Mouse (Mus musculus) kidney, adult 8-10 months (tissue): ENCODE data around the gene Cnbd2.

Source experiments
- DNase-seq, 2 experiments: peaks; one replicate each; pipeline ENCODE4 v3.0.0; 2022

The Cnbd2 gene

DNA sequence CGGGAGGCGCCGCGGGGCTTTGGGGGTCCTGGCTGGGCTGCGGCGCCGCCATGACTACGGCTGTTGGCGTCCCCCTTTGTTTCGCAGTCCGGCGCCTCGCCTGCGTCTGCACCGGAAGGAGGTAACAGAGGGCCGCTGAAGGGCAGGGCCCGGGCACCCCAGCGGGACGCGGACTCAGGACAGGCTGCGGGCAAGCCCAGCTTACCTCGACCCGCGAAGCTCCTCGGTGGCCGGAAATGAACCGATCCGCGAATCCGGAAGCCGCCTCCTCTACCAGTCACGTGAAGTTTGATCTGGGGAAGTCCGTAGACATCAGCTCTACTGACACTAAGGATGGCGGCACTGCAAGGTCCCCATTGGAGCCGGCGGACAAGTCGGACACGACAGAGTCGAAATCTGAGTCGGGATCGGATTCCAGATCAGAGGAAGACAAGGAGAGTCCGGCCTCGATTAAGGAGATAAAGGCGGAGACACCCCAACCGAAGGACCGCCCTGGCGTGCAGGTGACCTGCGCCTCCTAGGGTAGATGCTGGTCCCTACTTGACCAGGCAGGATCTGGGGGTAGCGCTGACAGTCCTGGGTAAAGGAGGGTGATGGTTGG is at the start of gene Cnbd2, which contains the start of gene Scand1:
Cnbd2 (plus strand) TSS at position 3 of the 601 bp plus-strand sequence.
Scand1 (minus strand) TSS at position 408 of the 601 bp plus-strand sequence.
- peak; percentile 83 to 88 for DNase-seq

DNA sequence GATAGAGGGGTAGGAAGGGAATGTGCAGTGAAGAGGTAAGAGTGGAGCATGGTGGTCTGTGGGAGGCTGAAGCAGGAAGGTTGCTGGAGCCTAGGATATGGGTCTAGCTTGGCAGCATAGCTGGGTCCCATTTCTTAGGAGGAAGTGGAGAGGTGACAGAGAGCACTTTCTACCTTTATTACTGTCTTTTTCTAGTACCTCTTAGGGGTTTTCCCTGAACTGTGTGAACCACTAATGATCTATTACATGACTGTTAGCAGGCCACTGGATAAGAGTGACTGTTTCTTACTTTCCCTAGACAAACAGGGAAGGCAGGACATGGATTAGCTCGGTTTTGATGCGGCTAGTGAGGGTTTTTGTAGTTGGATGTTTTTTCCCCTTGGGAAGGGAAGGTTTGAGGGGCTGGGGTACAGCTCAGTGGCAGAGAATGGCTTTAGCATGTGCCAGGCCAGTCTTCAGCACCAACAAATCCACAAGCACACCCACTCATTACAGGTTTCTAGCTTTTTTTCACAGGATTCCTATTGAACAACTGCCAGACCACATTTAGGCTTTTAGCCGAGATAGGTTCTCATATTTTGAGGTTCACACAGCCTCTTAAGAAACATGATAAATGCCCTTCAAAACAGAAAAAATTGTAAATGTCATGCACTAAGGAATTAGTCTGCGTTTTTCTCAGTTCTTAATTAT is 48.8 kb upstream of the Cnbd2 start:
- no peak for DNase-seq

DNA sequence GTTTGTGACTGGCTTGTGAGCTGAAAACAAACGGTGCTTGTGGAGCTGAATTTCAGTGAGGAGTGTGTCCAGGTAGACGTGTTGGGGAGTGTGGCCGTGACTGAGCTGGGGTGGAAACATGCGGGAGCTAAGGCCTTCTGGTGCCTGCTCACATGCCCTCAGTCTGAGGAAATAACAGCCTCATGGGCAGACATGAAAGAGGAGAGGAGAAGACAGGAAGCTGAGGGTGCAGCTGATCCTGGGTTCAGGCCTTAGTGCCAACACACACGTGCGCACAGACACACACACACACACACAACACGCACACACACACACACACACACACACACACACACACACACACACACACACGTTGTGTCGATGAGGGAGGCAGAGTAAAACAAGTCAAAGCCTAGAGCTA is 44.5 kb upstream of the Cnbd2 start:
- no peak for DNase-seq

DNA sequence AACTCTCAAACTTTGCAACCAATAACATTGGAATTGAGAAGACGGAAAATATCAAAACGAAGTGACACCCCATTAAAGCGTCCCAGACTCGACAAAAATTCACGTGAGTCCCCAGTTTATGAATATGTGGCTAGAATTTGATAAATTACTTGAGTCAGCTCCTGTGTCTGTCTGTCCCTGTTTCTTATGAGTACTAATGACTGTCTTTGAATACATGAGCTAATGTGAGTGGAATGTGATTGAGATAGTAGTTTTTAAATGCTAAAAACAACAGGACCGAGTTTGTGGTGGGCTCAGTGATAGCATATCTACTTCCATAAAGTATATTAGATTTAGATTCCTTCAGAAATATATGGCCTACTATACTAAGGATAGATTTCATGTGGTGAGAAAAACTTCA is 39.5 kb upstream of the Cnbd2 start:
- no peak for DNase-seq

DNA sequence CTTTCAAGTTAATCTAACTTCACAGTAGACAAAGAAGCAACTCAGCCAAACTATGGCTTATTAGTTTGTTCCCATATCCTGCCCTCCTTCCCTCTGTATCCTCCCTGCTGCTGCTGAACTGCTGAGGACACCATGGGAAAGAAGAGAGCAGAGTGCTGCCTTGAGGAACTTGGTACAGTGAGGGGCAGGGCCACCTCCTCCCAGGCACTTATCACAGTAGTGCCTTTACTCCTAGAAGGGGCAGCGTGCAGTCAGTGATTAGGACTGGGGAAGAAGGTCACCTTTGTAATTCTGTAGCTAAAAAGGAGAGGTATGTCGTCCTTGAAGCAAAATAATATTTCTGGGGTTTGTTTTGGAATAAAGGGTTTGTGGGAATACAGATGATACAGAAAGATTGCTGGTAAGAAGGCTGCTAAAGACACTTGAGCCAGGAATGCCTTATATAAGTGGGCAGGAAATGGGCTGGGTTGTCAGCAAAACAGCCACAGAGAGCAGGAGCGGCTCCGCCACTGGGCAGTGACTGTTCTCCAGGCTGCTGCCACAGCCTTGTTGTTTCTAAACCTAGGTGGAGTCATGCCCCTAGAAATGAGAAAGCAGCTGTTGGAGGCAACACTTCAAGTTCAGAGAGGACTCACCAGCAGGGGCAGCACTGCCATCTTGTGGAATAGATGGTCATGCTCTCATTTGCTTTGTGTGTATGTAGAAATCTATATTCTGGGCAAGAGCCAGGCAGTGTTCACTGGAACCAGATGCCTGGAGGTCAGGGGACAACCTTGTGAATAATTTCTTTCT is 33.7 kb upstream of the Cnbd2 start:
- DNase-seq = peak; percentile 90 to 91

DNA sequence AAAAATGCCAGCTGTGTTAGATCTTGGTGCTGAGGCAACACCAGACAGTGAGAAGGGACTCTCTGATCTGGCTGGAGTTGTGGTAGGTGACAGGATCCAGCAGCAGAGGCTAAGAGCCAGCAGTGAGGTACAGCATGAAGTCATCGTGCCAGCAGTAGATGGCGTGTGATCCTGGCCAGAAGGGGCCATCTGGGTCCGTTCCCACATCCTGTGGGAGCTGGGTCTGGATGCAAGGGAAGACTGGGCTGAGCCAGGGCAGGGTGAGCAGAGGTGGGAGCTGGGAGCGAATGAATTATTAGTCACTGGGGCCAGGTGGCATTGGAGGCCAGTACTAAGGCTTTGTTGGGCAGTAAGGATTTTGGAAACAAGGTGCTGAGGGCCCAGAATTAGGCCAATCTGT is 30.9 kb upstream of the Cnbd2 start:
- DNase-seq = no peak

DNA sequence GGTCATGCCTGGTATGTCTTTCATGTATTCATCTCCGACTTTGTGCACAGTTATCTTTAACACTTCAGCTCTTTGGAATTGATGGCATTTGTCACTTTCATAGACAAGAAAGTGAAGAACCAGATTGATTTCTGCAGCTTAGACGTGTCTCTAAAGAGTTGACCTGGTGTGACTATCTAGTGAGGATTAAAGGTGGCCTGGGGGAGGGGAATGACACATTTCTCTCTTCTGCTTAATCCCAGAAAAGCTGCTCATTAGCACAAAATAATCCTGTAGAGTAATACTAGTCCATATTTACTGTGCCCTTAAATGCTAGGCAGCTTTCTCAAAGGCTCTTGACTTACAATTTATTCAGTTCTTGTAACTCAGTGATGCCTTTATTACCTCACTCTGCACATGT is 26.9 kb upstream of the Cnbd2 start:
- DNase-seq = no peak

DNA sequence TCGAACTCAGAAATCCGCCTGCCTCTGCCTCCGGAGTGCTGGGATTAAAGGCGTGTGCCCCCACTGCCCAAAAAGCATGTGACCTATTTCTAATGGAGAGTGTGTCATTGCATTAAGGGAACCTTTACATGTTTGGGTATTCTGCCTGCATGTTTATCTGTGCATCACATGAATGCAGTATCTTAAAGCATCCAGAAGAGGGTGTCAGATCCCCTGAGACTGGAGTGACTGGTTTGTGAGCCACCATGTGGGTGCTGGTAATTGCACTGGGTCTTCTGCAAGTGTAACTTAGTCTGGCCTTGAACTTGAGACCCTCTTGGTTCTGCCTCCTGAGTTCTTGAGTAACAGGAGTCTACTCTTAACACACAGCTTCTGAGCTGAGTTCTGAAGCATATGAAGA is 25.4 kb upstream of the Cnbd2 start:
- no peak for DNase-seq

DNA sequence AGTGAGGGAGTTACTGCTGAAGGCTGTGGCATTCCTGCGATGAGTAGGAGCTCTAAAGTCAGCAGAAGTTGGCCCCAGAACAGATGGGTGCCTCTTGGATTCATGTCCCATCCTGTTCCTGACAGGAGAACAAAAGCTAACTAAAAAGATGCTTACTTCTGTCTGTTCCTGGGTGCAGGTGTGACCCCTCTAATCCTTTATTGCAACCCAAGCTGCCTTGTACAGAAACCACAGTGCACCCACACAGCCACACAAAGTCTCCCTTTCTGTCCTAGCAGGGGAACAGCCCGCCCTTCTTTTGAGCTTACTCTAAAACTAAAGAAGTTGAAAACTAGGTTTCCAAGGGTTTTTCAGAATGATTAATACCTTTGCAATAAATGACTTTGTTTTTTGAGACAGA is 23.9 kb upstream of the Cnbd2 start:
- DNase-seq = no peak

DNA sequence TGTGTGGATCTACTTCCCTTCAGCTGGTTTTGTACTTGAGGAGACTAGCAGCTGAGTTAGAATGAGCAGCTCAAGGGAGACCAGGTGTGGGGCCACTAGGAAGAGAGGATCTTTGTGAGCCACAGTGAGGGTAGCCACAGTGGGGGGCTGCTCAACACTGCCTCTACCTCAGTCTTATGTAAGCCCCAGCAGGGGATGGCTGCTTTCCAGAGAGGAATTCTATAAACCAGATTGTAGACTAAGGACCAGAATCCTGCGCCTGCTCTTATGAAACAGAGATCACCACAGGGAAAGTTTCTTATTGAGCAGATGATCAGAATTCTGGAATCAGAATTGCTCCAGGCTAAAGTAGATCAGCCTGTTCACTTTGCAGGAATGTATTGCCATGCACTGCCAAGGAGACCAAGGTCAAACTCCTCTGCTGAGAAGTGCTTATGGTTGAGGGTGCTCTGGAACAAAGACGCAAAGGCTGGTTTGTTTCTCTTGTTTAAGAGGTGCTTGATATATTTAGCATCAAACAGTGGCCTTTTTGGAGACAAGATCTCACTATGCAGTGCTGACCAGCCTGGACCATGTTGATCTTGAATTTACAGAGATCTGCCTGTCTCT is 22.4 kb upstream of the Cnbd2 start:
- DNase-seq = no peak

DNA sequence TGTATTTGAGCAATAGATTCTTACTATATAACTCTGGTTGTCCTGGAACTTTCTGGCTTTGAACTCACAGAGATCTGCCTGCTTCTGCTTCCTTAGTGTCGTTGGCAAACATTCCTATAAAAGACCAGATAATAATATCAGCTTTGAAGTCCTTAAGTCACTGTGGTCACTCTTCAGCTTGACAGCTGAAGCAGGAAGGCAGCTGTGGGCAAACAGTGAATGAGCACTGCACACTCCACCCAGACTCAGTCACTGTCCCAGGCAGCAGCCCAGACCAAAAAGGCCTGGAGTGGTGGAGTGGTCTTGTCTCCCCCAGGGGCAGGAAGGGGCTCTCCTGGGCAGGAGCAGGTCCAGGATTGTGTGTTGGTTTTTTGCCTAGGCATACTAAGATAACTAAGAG is 20.1 kb upstream of the Cnbd2 start:
- no peak for DNase-seq

DNA sequence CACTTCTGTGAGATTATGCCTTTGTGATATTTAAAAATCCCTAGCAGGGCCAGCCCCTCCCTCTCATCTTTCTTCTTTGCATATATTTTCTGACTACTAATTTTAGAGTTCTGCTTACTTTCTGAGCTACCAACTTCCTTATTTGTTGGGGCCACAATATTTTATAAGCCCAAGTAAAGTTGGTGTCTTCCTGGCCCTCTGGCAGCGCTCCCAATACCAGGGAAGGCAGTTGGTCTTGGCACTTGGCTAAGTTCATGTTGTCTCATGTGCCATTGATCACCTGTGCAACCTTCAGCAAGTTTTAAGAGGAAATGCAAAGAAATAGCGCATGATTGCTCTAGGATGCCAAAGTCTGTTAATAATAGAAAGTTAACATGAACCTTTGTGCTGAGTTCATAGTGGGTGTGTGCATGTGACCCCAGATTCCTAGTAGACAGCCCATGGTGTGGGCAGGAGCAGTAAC is 16.5 kb upstream of the Cnbd2 start:
- peak; percentile 83 to 89 for DNase-seq

DNA sequence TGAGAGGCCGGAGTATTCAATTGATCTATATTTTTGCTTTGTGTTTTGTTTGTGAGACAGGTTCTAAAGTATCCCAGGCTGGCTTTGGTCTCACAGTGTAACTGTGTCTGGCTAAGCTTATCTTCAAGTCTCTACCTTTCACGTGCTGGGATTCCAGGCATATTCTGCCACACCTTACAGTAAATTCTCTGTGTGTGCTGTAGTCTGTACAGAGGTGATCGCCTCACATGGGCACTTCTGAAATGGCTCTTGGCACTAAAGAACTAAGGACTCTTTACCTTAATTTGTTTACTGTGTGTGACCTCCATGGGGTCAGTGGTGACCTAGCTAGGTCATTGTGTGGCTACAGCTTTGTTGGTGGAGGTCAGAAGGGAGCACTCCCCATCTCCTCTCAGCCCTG is 15.9 kb upstream of the Cnbd2 start:
- DNase-seq = no peak

DNA sequence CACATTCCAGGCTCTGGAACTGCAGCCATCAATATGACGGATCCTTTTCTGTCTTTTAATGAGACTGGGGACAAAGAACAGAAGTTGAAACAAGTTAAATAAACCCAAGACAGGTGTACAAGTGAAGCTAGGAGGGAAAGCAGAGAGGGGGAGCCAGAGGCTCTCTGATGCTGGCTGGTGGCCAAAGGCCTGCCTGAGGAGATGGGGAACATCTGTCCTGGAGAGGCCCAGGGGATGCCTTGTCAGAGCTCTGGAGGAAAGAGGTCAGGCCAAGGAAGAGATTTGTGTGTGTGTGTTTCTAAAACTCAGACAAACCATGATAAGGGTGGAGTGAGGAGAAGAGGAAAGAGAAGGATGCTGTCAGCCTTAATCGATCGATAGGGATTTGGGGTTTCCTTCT is 14.4 kb upstream of the Cnbd2 start:
- DNase-seq = no peak

DNA sequence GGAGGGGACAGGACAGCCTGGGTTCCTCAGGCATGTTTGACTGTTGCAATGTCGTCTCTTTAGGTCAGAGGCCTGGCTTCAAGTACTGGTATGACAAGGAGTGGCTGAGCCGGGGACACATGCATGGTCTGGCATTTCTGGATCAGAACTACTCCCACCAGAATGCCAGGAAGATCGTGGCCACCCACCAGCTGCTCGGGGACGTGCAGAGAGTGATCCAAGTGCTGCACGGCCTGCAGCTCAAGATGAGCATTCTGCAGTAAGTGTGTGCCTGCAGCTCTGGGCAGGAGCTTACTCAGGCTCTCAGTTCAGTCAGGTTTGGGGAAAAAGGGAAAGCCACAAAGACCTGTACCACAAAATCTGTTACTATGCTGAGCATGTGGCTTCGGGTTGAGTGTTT is 13.6 kb upstream of the Cnbd2 start:
- DNase-seq = no peak

DNA sequence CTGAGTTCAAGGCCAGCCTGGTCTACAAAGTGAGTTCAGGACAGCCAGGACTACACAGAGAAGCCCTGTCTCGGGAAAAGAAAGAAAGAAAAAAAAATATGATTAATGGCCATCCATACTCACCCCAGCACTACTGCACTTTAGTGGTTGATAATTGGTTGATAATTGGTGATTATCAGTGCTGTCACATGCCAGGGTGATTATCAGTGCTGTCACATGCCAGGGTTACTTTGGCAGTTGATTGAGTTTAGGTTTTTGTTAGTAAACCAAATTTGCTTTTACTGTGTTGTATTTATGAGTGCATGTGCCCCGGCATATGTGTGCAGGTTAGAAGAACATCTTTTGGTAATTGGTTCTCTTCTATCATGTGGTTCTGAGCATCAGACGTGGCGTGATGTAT is 10.0 kb upstream of the Cnbd2 start:
- no peak for DNase-seq

DNA sequence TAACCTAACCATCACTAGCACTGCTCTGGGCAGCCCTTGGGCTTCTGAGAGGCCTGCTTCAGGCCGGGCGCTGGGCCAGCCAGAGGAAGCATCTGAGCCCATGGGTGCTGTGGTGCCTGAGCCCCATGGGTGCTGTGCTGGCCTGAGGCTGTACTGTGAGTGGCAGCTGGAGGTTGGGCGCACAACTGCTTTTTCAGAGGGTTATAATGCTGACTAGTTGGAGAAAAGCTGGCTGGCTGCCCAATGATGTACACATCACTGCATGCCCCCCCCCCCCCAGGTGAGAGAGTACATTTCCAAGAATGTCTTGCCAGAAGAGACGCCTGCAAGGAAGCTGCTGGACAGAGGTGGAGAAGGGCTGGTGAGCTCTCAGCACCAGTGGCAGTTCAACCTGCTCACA is 7.7 kb upstream of the Cnbd2 start:
- DNase-seq = no peak

DNA sequence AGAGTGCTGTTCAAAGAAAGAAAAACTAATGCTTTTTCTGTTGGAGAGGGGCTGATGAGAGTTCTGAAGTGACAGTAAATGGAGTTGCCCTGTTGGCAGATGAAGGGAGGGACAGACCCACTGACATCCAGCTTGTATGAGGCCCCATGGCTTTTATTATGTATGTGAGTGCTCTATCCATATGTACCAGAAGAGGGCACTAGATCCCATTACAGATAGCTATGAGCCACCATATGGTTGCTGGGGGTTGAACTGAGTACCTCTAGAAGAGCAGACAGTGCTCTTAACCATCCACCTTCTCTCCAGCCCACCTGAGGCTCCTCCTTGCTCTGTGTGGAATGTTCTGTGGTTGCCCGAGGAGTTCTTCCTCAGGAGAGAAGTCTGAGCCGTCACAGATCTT is 6.3 kb upstream of the Cnbd2 start:
- no peak for DNase-seq

DNA sequence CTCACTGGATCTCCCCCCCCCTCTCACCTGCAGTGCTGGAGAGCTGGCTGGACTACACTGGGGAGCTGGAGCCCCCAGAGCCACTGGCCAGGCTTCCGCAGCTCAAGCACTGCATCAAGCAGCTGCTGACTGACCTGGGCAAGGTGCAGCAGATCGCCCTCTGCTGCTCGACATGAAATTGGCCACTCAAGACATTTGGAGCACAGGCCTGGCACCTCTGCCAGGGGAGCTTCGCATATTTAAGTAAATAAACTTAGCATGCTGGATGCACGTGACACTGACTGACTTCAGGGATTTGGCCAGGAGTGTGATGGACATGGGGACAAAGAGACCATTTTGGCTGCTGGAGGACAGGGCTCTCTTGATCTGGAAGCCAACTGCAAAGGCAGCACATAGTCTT is 4.8 kb upstream of the Cnbd2 start:
- peak in 1 of 2 experiments; percentile 51 for DNase-seq

DNA sequence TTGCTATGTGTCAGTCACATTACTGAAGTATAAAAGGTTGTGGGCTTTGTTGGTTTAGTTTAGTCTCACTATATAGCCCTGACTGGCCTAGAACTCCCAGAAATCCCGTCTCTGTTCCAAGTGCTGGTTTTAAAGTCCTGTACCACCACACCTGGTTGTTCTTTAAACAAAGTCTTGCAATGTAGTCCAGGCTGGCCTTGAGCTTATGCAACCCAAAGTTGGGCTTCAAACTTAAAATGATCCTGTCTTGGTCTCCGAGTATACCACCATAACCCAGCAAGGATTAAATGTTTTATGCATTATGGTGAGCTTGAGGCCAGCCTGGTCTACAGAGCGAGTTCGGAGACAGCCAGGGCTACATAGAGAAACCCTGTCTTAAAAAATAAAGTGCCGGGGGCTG is 2.2 kb upstream of the Cnbd2 start:
- no peak for DNase-seq

DNA sequence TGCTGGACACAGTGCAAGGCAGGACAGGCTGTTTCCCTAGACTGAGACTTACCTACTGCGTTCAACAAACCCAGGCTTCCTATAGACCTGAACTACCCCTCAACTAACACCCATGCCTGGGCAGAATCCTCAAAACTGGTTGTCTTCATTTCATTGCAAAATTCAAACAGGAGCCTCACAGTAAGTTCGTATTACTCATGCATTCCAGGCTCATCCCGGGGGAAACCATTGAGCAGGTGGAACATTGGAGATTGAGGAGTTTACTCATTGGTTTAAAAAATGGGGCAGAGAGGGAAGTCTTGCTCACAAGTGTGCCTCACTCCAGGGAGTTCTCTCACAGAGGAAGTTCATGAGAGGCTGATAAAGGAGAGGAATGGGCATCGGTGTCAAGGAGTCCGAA is 1.6 kb upstream of the Cnbd2 start:
- DNase-seq = no peak

DNA sequence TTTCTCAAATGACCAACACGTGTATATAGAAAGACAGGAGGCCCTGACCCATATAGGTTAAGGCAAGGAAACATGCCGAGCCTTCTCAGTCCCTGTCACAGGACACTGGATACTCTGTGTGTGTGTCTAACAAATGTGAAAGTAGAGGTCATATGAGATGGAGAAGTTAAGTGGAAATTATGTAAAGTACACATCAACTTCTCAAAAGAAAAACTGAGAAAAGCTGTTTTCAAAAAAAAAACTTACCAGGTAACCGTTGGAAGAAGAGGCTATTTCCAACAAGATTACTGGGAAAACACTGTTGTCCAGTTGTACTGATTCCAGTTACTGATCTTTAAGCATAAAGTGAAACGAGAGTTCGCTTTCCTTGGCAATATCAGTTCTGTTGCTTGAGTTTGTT is 1.2 kb upstream of the Cnbd2 start:
- no peak for DNase-seq

DNA sequence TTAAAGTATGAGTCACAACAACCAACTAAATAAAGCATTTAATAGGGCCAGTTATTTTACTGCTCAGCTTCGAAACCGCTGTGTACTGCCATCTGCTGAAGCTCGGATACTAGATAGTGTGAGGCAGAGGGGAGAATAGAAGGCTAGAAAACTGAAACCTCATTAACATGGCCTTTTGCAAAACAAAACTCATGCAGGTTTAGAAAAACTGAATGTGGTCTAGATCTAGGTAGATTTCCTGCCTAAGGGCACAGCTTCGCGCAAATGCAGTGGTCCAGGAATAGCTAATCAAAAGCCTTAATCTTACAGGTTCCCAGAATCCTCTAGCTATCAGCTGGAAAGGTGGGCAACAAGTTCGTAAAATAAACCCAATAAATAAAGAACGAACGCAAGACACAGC is 658 bp upstream of the Cnbd2 start:
- no peak for DNase-seq

DNA sequence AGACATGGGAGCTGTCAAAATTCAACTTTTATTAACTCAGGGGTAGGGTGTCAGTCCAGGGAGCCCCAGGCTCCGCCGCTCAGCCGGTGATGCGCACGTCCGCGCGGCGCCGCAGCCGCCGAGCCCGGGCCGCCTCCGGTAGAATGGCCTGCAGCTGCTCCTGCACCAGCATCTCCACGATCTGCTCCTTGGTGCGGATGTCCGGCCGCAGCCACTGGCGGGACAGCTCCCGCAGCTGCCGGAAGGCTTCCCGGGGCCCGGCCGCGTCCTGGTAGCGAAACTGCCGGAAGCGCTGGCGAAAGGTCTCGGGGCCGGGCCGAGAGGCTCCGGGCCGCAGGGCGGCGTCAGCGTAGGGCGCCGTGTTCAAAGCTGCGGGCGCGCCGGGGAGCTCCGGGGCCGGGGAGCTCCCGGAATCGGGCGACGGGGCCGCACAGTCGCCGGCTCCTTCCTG is 233 bp upstream of the Cnbd2 start:
- DNase-seq = peak; percentile 52 to 68
